Mouse (Mus musculus) gastrocnemius, postnatal 4 days (tissue): ENCODE data around the gene Fgf15. TPM values are rescaled to one million over a fixed set of nuclear protein-coding genes. Genes with fewer than 3 reads are reported as not detected.

ENCODE experiments used
- total RNA-seq, 2 experiments: library from RNA; stranded (reverse); gene quantifications; 2 replicates each; pipeline ENCODE4 v1.2.3; 2021

The Fgf15 gene
- total RNA-seq, 2 experiments from 2014 or later = not detected

Other genes starting within 250 kb of the Fgf15 start
- 10 to 100 TPM; 10.2 to 10.6 TPM for gene Ano1, start 144.6 kb upstream of the Fgf15 start, total RNA-seq
- gene Fgf3, start 58.4 kb upstream of the Fgf15 start, total RNA-seq = not detected
- gene Fgf4, start 49.2 kb upstream of the Fgf15 start, total RNA-seq = under 1 TPM; 0.07 to 0.13 TPM
- 10 to 100 TPM; 18.4 TPM for gene LTO1, start 18.6 kb downstream of the Fgf15 start, total RNA-seq
- gene Ccnd1, start 43.4 kb downstream of the Fgf15 start, total RNA-seq = 10 to 100 TPM; 82.7 to 84.8 TPM